Mouse (Mus musculus) C2C12 (cell line): Measurements from ENCODE around the gene Zbtb9.

ENCODE experiments used
- CEBPB ChIP-seq: IDR thresholded peaks from one replicate; pipeline ENCODE4 v1.6.1; 2011; ENCODE audit warnings: low read depth, mild to moderate bottlenecking, control low read depth, moderate library complexity
- CTCF ChIP-seq: IDR thresholded peaks from one replicate; pipeline ENCODE4 v1.5.1; 2011; ENCODE audit not compliant: control insufficient read depth, insufficient read depth, insufficient read length
- MAX ChIP-seq: IDR thresholded peaks from one replicate; pipeline ENCODE4 v1.6.1; 2011; ENCODE audit warnings: mild to moderate bottlenecking, control low read depth
- MYOG ChIP-seq: IDR thresholded peaks from one replicate; pipeline ENCODE4 v1.6.1; 2011; ENCODE audit not compliant: control insufficient read depth, insufficient read length; ENCODE audit errors: extremely low read depth
- USF1 ChIP-seq: IDR thresholded peaks from one replicate; pipeline ENCODE4 v1.6.1; 2011; ENCODE audit warnings: low read depth, mild to moderate bottlenecking, control low read depth, moderate library complexity

DNA sequence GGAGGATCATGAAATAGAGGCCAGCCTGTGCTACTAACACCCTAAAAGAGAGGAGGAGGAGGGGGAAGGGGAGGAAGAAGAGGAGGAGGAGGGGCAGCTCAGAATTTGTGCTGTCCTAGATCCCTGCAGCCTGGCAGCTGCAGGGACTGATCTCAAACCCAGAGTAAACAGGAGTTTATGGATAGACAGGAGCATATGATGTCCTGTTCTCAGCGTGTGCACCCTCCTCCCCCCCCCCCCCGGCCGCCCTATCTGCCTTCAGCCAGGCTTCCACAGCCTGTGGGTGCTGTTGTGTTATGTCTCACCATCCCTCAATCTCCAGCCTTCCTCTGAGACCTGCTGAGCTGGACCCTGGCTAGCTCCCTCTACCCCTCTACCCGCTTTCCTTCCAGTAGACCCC, 55.9 kb downstream of the Zbtb9 start, which contains the start of gene Bak1:
- TF ChIP-seq CTCF (no peak), MYOG (no peak), USF1 (no peak), CEBPB (no peak), MAX (no peak)
